Mouse (Mus musculus) layer of hippocampus, postnatal 25 days (tissue): ENCODE data around the gene Prrt3. TPM values are rescaled to one million over a fixed set of nuclear protein-coding genes. Genes with fewer than 3 reads are reported as not detected.

Source experiments
- DNase-seq, 2 experiments: peaks; one replicate each; pipeline ENCODE4 v3.0.0; 2022; ENCODE audit warnings: mixed read lengths in 2 of 2, low spot score in 1 of 2; ENCODE audit errors: extremely low spot score in 1 of 2
- total RNA-seq, 2 experiments: library from RNA; stranded (reverse); gene quantifications; 2 replicates each; pipeline ENCODE4 v1.2.3; 2021

Gene Prrt3
- total RNA-seq, 2 experiments from 2014 or later = 54.7 to 57.0 TPM

GRCm38 (mm10) chr6:113492101-113492864 is 9.4 kb downstream of the Prrt3 start:
- DNase-seq = peak; percentile 34 to 37

GRCm38 (mm10) chr6:113489410-113489809 is 12.3 kb downstream of the Prrt3 start:
- no peak for DNase-seq

GRCm38 (mm10) chr6:113487125-113487576 is 14.6 kb downstream of the Prrt3 start:
- DNase-seq = no peak

- DNase-seq = no peak
Observed at GRCm38 (mm10) chr6:113483729-113484128, 18.0 kb downstream of the Prrt3 start.

- DNase-seq = peak; percentile 78 to 81
Observed at GRCm38 (mm10) chr6:113483100-113483615, 18.6 kb downstream of the Prrt3 start, which contains the start of gene Creld1. Gene Creld1, plus strand, starts transcription at chr6:113483297.

- peak in 1 of 2 experiments; percentile 41 for DNase-seq
Observed at GRCm38 (mm10) chr6:113482477-113483099, 19.1 kb downstream of the Prrt3 start.

- no peak for DNase-seq
Observed at GRCm38 (mm10) chr6:113480555-113481373, 21.0 kb downstream of the Prrt3 start.

- DNase-seq = no peak
Observed at GRCm38 (mm10) chr6:113478906-113479305, 22.8 kb downstream of the Prrt3 start.

GRCm38 (mm10) chr6:113477353-113477752 is 24.4 kb downstream of the Prrt3 start:
- DNase-seq = no peak

GRCm38 (mm10) chr6:113473715-113474114 is 28.0 kb downstream of the Prrt3 start:
- DNase-seq = no peak

- no peak for DNase-seq
Observed at GRCm38 (mm10) chr6:113473246-113473645, 28.5 kb downstream of the Prrt3 start.

GRCm38 (mm10) chr6:113472061-113472460 is 29.7 kb downstream of the Prrt3 start:
- DNase-seq = no peak

GRCm38 (mm10) chr6:113471297-113471936 is 30.3 kb downstream of the Prrt3 start, which contains the start of gene Il17rc:
Gene Il17rc, plus strand, starts transcription at chr6:113471427.
- DNase-seq = no peak

- DNase-seq = peak; percentile 51 to 75
Observed at GRCm38 (mm10) chr6:113469432-113469831, 32.3 kb downstream of the Prrt3 start.

GRCm38 (mm10) chr6:113469021-113469420 is 32.7 kb downstream of the Prrt3 start:
- DNase-seq = peak in 1 of 2 experiments; percentile 62

- DNase-seq = no peak
Observed at GRCm38 (mm10) chr6:113468512-113468911, 33.2 kb downstream of the Prrt3 start.

- DNase-seq = no peak
Observed at GRCm38 (mm10) chr6:113465602-113466001, 36.1 kb downstream of the Prrt3 start.

- no peak for DNase-seq
Observed at GRCm38 (mm10) chr6:113464040-113464439, 37.7 kb downstream of the Prrt3 start.

- DNase-seq = no peak
Observed at GRCm38 (mm10) chr6:113458635-113459034, 43.1 kb downstream of the Prrt3 start.

- DNase-seq = no peak
Observed at GRCm38 (mm10) chr6:113457952-113458534, 43.7 kb downstream of the Prrt3 start, which contains the start of gene Il17re. Gene Il17re, plus strand, starts transcription at chr6:113458484.
